Mouse (Mus musculus): Measurements from ENCODE around the gene Dhx15. TPM values are rescaled to one million over a fixed set of nuclear protein-coding genes. Genes with fewer than 3 reads are reported as not detected.
A peak's percentile ranks its signal among the peaks of the same experiment; 100 is the strongest.

Dhx15 gene
- total RNA-seq, 4 experiments from 2014 or later, result 89.9 to 102 (median 96.7) TPM

GRCm38 (mm10) chr5:52110808-52111663 lies 79.3 kb downstream of the Dhx15 start:
- peak; percentile 55 for DNase-seq (ENCODE audit: low spot score in 2 of 2)

Small RNA genes within 50 kb of the gene (microRNA-seq; reads per million reads assigned to microRNA genes)
- gene Mir6417, result 0 reads per million in 2 experiments

Other genes starting within 250 kb of the Dhx15 start
- 1 to 10 TPM; 3.7 to 6.8 (median 5.1) TPM for gene Sod3, start 173.3 kb upstream of the Dhx15 start, total RNA-seq (2022)

All from layer of hippocampus, adult 8-10 months (tissue).